Mouse (Mus musculus) heart, postnatal 14 days (tissue): ENCODE results near the gene Ccsap. TPM values are rescaled to one million over a fixed set of nuclear protein-coding genes. Genes with fewer than 3 reads are reported as not detected.

Source experiments
- DNase-seq, 2 experiments: peaks; one replicate each; pipeline ENCODE4 v3.0.0; 2021 to 2022
- intact Hi-C: fragments of 180-260 bp; cut with DNase I; formaldehyde crosslinking; loops from one replicate; pipeline ENCODE4 v1.15.1; 2025
- long read RNA-seq, 2 experiments: library from polyadenylated mRNA; stranded (forward); transcript quantifications; one replicate each; pipeline ENCODE4 v2.0.0; 2021
- total RNA-seq, 2 experiments: library from RNA; stranded (reverse); gene quantifications; 2 replicates each; pipeline ENCODE4 v1.2.3; 2021

Gene Ccsap
- total RNA-seq = 1 to 10 TPM; 1.7 to 2.2 TPM
- long read RNA-seq, experiment 1, partial matches to known transcripts = 0 of 5 reads
- long read RNA-seq, experiment 1, other reads (novel, unspliced or antisense) = 1 of 5 reads
- long read RNA-seq, experiment 2, transcript Ccsap-201 (3 exons, 2,390 nt) = major isoform, 7 of 7 reads
- long read RNA-seq, experiment 2, partial matches to known transcripts = 0 of 7 reads
- long read RNA-seq, experiment 2, other reads (novel, unspliced or antisense) = 0 of 7 reads

DNA sequence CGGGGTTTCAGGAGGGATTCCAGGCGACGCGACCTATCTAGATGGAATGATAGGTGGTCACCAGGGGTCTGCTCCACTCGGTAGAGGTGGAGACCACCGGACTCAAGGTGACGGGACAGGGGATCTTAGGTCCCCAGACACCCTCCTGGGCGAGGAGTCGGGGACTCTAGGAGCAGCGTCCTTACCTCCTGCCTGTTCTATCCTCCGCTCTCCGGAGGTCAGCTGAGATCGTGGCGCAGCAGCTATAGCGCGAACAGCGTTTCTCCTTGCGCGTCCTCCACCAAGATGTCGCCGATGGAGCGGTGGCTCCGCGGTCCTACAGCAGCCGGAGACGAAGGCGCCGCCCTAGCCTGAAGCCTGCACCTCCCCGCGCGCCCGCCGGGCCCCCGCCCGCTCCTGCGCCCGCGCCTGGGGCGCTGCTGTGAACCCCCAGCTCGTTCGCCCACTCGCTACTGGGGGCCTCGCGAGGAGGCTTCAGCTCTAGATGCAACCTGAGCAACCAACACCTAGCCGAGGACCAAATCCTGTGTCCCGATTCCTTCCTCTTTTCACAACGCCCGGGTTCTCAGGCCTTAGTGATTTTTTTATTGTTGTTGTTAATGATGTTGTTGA, at the start of gene Ccsap:
Gene Ccsap, minus strand, starts transcription at position 562 of the 612 bp plus-strand sequence.
- intact Hi-C loops = loop anchor here (2.0 kb wide), 1 partner anchor 25 kb away; no protein-coding TSS in a partner anchor
- peak; percentile 49 to 57 for DNase-seq

DNA sequence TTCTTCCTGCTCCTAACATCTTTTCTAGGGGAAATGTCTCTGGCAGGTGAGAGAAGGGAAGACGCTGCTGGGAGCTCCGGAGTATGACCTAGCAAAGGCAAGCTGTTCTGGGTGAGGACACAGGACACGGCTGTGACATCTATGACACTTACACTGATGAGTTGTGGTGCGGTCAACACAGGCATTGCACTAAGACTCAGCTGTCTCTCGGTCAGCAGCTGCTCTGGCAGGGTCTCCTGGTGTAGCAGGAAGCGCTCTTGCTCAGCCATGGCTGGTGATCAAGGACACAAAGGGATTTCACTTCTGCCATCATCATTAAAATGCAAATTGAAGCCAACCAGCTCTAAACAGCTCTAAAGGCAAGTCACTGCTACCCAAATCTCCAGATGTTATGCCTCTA, 47.6 kb upstream of the Ccsap start:
- DNase-seq = no peak
- intact Hi-C loops = loop anchor here (5.0 kb wide), 1 partner anchor 115 kb away; no protein-coding TSS in a partner anchor

DNA sequence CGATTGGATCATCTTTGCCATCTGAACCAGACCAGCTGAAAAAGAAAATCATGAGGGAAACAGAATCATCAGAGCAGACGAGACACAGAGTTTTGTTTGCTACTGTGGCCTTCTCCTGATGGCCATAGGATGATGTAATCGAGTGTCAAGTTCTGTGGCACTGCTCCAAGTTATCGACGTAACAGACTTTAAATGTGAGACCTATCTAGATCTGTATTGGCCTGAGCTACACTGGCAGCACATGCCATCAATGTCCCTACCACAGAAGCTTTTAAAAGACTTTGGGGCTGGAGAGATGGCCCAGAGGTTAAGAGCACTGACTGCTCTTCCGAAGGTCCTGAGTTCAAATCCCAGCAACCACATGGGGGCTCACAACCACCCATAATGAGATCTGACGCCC, 42.6 kb upstream of the Ccsap start:
- no peak for DNase-seq
- intact Hi-C loops = no loop called here

DNA sequence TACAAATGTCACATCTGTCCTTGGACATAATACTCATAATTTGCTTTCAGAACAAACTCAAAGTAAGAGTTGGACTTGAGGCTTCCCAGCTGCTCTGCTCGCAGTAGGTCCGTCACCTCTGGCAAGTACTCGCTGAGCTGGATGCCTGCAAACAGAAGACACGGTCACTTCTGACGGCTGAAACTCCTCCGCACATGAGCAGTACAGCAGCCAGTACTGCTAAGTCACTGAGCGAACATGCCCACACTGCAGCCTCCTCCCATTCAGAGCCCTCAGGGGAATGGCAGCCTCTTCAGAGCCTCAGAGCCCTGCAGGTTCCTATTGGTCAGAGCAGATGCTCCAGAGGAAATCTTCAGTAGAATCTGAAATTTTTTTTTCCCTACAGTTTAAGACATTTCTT, 39.4 kb upstream of the Ccsap start:
- intact Hi-C loops = no loop called here
- peak in 1 of 2 experiments; percentile 8 for DNase-seq

DNA sequence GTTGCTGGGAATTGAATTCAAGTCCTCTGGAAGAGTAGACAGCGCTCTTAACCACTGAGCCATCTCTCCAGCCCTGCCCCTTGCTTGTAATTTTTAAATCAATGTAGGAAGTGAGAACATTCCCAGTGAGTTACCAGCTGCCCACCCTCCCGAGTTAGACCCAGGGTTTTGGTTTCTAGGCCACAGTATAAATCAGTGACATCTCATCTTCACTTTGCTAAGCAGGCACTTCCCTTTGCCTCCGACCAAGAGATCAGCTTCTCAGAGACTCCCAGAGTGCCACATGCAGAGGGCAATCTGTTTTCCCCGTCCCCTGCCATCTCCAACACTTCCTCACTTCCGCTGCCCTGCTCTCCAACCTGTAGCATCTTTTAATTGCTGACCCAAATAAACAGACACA, 38.6 kb upstream of the Ccsap start:
- DNase-seq = no peak
- intact Hi-C loops = no loop called here

DNA sequence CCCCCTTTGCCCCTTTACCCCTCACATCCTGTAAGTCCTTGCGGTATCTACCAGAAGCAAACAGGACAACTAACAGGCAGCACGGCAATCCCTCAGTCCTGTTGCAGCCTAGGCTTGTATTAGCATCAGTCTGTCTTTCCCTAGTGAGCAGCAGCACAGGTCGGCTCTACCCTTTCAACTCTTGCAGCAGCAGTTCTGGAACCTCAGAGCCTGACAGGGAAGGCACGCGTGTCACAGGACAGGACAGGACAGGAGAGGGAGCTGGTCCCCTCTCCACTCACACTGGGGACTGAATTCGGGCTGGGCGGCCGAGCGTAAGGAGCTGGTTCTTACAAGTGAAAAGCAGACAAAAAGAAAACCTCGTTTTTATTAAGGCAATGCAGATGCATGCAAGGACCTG, 36.8 kb upstream of the Ccsap start:
- DNase-seq = no peak
- intact Hi-C loops = no loop called here

DNA sequence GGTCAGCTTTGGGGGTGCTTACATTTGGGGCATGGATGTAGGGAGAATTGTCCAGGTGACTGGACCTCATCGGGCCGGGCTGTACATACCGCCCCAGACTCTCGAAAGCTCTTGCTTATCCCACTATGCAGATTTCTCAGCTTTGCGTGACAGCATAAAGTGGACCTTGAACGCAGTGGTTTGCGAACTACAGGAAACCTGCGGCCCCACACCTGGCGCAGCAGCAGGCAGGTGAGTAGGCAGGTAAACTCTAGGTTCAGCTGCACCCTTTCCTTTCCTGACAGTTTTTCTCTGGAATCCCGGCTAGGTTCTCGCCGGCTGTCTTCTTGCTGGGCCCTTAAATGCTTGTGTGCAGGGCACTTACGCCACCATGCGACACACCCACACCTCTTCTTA, 36.4 kb upstream of the Ccsap start:
- intact Hi-C loops = no loop called here
- no peak for DNase-seq

DNA sequence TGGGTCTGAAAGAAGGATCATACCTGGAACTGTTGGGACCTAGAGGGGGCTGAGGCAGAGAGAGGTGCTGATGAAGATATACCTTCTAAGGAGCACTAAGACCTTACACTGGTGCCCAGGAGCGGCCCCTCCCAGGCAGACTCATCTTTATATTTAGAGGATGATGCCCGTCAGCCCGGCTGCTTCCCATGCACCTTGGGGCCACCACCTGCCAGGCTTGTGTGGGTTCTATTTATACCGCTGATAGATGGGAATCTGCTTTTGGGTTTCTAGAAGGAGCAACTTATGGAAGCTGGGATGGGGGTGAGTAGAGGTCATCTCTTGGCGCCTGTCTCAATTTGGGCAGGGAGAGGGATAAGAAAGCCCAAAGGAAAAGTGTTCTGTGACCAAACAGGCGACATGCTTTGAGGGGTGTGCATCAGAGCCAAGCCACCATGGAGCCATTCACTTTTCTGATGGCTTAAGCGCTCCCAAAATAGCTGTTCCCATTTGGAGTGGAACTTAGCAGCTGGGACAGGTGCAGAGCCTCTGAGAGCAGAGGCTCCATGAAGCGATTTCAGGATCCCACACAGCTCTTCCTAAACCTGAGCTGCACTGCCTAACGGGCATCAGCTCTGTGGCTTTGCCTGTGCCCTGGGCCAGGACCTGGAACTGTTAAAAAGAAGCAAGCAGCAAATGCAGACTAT, 35.8 kb upstream of the Ccsap start:
- intact Hi-C loops = no loop called here

DNA sequence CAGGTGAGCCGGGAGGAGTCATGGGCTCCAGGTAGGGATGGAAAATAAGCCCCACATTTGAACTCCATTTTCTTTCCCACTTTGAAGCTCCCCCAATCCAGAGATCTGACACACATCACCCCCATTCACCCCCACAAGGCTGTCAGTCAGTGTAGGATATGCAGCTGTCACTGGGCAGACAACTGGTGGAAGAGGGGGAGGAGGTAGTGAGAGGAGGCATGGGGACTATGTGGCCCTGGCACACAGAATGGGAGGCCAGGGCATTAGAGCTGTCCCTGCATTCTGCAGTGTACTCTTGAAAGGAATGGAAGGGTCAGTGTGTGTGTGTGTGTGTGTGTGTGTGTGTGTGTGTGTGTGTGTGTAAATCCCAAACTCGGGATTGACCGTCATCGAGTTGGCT, 35.2 kb upstream of the Ccsap start:
- no peak for DNase-seq
- intact Hi-C loops = no loop called here

More for the DNA sequence above, 35.8 kb upstream of the Ccsap start:
- no peak for DNase-seq

DNA sequence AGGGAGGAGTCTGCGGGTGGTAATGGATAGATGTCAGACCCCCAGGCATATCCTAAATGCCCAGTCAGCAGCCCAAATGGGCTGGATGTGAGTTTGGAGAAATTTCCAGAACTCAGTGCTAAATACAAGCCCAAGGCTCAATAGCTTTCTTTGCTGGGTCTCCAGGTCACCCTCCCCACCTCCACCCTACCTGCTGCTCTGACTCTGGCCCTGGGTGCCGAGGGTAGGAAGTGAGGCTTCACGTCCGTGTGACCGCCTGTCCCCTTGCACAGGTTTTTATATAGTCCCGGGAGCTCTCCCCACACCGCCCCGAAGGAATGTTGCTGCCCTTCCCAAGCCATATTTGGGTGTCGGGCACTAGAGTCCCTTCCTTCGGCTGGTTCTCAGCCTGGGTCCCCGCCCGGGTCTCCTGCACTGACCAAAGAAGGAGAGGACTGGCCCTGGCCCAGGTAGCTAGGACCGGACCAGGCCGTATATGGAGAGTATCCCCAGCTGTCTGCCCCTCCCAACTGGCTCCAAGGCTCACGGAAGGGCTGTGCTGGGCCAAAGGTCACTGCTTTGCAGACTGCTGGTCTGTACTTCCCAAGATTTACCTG, 34.6 kb upstream of the Ccsap start, which contains the start of gene Acta1:
Gene Acta1, minus strand, starts transcription at position 250 of the 596 bp plus-strand sequence.
- intact Hi-C loops = no loop called here
- peak in 1 of 2 experiments; percentile 5 for DNase-seq

DNA sequence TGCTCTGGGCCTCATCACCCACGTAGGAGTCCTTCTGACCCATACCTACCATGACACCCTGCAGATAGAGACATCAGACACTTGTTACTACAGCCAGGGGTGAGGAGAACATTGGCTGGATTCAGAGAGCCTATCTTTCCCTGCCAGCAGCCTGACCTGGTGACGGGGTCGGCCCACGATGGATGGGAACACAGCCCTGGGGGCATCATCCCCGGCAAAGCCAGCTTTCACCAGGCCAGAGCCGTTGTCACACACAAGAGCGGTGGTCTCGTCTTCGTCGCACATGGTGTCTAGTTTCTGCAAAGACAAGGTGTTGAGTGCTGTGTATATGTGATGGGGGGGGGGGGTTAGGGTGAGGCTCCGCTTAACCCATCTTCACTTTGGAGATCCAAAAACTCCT, 33.4 kb upstream of the Ccsap start:
- DNase-seq = no peak
- intact Hi-C loops = no loop called here

DNA sequence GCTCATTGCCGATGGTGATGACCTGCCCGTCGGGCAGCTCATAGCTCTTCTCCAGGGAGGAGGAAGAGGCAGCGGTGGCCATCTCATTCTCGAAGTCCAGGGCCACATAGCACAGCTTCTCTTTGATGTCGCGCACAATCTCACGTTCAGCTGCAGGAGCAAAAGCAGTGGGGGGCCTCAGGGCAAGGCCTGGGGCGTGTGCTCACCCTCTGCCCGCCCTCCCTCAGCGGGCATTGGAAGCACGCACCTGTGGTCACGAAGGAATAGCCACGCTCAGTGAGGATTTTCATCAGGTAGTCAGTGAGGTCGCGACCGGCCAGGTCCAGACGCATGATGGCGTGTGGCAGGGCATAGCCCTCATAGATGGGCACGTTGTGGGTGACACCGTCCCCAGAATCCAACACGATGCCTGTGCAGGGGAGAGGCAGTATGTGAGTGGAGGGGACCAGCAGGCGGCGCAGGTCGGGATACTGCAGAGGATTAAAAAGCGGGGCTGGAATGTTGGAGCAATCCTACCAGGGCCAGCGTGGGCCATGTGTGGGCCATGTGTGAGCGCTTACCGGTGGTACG, 32.7 kb upstream of the Ccsap start:
- intact Hi-C loops = no loop called here

DNA sequence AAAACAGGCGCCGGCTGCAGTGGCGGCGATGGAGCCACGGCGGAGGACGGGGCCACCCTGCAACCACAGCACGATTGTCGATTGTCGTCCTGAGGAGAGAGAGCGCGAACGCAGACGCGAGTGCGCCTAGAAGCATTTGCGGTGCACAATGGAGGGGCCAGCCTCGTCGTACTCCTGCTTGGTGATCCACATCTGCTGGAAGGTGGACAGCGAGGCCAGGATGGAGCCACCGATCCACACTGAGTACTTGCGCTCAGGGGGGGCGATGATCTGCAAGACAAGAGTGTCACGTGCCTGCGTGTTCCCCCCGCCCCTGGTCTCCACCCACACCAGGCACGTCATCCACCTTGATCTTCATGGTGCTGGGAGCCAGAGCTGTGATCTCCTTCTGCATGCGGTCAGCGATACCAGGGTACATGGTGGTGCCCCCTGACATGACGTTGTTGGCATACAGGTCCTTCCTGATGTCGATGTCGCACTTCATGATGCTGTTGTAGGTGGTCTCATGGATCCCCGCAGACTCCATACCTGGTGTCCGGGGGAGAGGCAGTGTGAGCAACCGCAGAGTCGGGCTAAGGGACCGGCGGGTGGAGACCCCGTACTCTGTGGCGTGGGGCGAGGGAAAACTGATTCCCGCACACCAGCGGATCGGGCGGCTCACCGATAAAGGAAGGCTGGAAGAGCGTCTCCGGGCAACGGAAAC, 32.0 kb upstream of the Ccsap start:
- intact Hi-C loops = no loop called here

More for the DNA sequence above, 32.7 kb upstream of the Ccsap start:
- no peak for DNase-seq

DNA sequence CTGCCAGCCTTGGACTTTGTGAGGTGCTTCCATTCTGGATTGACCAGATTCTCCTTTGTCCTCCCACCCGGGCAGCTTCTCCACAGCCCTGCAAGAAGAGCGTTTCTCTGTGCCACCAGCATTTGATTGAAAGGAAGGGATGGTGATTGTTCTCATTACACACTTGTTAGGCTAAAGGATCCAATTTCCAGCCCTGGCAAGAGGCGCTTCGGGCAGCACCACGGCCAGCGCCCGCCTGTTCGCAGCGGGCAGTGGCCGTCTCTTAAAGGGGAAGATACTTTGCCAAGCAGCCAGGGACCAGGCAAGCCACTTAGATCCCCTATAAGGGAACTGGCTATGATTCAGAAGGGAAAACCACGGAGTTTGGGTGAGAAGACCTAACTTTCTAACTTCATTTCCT, 31.3 kb upstream of the Ccsap start:
- intact Hi-C loops = no loop called here
- DNase-seq = peak; percentile 58 to 77

More for the DNA sequence above, 32.0 kb upstream of the Ccsap start:
- no peak for DNase-seq

DNA sequence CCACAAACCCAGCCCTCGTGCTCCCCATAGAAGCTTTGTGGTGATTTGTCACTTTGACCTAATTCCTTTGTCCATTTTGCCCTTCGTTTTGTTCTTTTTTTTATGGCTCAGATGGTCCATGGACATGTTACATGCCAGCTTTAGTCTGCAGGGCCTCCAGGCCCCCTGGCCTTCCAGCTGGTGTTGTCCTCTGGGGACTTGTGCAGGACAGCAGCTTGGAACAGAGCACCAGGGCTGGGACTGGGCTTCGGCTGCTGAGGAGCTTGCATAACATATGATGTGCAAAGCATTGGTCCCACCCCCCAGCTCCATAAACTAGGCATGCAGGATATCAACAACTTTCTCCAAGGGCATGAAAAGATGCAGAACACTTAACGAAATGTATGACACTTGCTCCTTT, 29.8 kb upstream of the Ccsap start:
- DNase-seq = no peak
- intact Hi-C loops = no loop called here

DNA sequence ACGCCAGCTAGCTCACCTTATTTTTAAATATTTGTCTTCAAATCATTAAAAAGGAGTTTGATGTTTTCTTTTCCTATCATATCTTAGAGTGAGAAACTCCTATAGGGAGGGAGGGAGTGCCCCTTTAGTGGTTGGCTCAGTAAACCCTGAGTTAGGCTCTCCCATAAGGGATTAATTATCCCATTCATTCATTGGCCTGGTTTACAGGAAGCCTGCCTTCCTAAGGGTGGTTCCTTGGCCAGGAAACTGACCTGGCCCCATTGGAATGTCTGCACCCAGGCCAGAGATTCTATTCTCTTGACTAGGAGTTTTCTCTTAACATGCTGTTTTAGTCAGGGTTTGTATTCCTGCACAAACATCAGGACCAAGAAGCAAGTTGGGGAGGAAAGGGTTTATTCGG, 27.9 kb upstream of the Ccsap start:
- intact Hi-C loops = no loop called here

DNA sequence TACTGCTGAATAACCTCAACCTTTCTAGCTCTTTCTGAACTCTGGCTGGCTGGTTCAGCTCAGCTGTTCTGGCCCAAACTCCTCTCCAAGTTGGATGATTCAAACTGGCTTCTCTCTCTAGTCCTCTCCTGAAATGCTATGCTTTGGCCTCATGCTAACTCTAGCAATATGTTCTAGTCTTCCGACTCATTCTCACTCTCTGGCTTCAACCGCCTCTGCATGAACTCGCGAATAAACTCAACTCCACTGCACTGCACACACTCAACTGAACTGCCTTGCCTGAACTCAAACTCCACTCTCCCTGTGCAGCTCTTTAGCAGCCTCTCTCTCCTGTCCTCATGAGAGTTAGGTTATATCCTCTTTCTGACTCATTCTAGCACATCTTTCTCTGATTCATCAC, 27.2 kb upstream of the Ccsap start:
- no peak for DNase-seq
- intact Hi-C loops = no loop called here

More for the DNA sequence above, 27.9 kb upstream of the Ccsap start:
- no peak for DNase-seq

DNA sequence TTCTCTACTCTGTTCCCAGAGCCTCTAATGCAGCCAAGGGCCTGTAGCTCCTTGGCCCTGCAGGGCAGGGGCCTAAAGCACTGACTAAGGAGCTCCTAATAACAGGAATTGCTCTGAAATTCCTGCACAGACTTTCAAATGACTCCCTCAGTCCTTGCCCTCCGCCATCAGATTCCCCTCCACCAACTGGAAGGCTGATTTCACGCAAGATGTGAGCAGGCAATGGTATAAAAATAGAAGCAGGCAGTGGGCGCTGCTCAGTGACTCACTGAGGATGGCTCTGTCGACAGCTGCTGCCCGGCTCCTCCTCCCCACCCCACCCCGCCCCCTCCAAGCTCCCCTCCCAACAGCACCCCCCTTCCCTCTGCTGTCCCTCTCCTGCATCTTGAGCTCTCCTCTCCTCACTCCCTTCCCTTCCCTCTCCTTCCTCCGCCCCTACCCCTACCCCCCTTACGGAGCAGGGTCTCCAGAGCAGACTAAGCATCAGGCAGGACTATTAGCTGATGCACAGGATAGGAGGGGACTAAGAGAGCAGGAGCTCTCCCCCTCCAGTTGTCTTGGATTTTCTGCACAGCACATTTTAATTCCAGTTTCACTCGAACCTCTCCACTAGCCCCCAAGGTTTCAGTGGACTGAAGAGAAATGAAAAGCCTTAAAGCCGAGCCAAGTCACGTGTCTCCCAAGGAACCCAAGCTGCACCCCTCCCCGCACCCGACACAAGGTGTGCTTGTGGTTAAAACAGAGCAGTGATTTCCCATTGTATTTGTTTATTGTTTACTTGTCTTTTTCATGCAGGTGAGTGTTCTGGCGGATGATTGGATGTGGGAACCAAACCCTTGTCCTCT, 24.9 kb upstream of the Ccsap start:
- no peak for DNase-seq
- intact Hi-C loops = no loop called here

DNA sequence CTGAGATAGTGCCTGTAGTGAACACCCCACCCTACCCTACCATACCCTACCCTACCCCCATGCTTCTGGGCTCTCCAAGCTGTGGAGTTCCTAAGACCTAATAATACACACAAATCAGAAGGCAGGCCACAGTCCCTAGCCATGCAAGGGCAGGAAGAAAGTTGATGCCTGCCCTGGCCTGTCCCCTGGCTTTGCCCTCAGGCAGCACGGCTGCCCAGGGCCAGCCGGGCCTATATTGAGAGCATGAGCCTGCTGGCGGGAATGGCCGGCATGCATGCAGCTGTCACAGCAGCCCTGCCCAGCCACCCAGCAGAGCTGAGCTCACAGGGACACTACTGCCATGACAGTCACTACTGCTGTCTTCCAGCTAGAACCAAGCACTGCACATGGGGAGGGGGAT, 23.1 kb upstream of the Ccsap start:
- intact Hi-C loops = no loop called here
- DNase-seq = no peak
